Mouse (Mus musculus): ENCODE measurements around the gene Abcg1.

Gene Abcg1

GRCm38 (mm10) chr17:31057151-31057890 is at the start of gene Abcg1:
Gene Abcg1 (plus strand): TSS chr17:31057675.
- DNase-seq (ENCODE audit: low spot score) = no peak

GRCm38 (mm10) chr17:31008416-31008815 is 49.1 kb upstream of the Abcg1 start:
- no peak for DNase-seq (ENCODE audit: low spot score)

GRCm38 (mm10) chr17:31011551-31012394 is 45.7 kb upstream of the Abcg1 start:
- no peak for DNase-seq (ENCODE audit: low spot score)

GRCm38 (mm10) chr17:31018267-31018666 is 39.2 kb upstream of the Abcg1 start:
- no peak for DNase-seq (ENCODE audit: low spot score)

- no peak for DNase-seq (ENCODE audit: low spot score)
Observed at GRCm38 (mm10) chr17:31019505-31019904, 38.0 kb upstream of the Abcg1 start.

- DNase-seq (ENCODE audit: low spot score) = no peak
Observed at GRCm38 (mm10) chr17:31020078-31020477, 37.4 kb upstream of the Abcg1 start.

GRCm38 (mm10) chr17:31021276-31021675 is 36.2 kb upstream of the Abcg1 start:
- no peak for DNase-seq (ENCODE audit: low spot score)

- no peak for DNase-seq (ENCODE audit: low spot score)
Observed at GRCm38 (mm10) chr17:31024125-31024781, 33.2 kb upstream of the Abcg1 start.

- DNase-seq (ENCODE audit: low spot score) = no peak
Observed at GRCm38 (mm10) chr17:31024782-31025125, 32.7 kb upstream of the Abcg1 start.

- no peak for DNase-seq (ENCODE audit: low spot score)
Observed at GRCm38 (mm10) chr17:31026986-31027385, 30.5 kb upstream of the Abcg1 start.

- DNase-seq (ENCODE audit: low spot score) = no peak
Observed at GRCm38 (mm10) chr17:31027723-31028122, 29.8 kb upstream of the Abcg1 start.

GRCm38 (mm10) chr17:31028821-31029370 is 28.6 kb upstream of the Abcg1 start:
- no peak for DNase-seq (ENCODE audit: low spot score)

- DNase-seq (ENCODE audit: low spot score) = no peak
Observed at GRCm38 (mm10) chr17:31029407-31029806, 28.1 kb upstream of the Abcg1 start.

GRCm38 (mm10) chr17:31032341-31032740 is 25.1 kb upstream of the Abcg1 start:
- no peak for DNase-seq (ENCODE audit: low spot score)

- no peak for DNase-seq (ENCODE audit: low spot score)
Observed at GRCm38 (mm10) chr17:31033251-31033650, 24.2 kb upstream of the Abcg1 start.

- DNase-seq (ENCODE audit: low spot score) = no peak
Observed at GRCm38 (mm10) chr17:31034165-31034564, 23.3 kb upstream of the Abcg1 start.

- DNase-seq (ENCODE audit: low spot score) = no peak
Observed at GRCm38 (mm10) chr17:31034674-31035356, 22.7 kb upstream of the Abcg1 start.

- no peak for DNase-seq (ENCODE audit: low spot score)
Observed at GRCm38 (mm10) chr17:31036168-31036876, 21.2 kb upstream of the Abcg1 start.

- DNase-seq (ENCODE audit: low spot score) = no peak
Observed at GRCm38 (mm10) chr17:31037331-31037730, 20.1 kb upstream of the Abcg1 start.

GRCm38 (mm10) chr17:31038381-31038780 is 19.1 kb upstream of the Abcg1 start:
- DNase-seq (ENCODE audit: low spot score) = peak; percentile 31

- DNase-seq (ENCODE audit: low spot score) = no peak
Observed at GRCm38 (mm10) chr17:31039626-31040025, 17.8 kb upstream of the Abcg1 start.

Measured in ovary, adult 18-20 months (tissue).